Mouse (Mus musculus): Measurements from ENCODE around the gene Actn4. TPM values are rescaled to one million over a fixed set of nuclear protein-coding genes. Genes with fewer than 3 reads are reported as not detected.
"Not testable (repeated sequence)": the region's sequence is repeated elsewhere in the genome, so short reads cannot be mapped to it uniquely, and the experiment has no call there.

Actn4 gene
- polyA plus RNA-seq, 1 experiment from 2014 or later, result 101 TPM

GRCm38 (mm10) chr7:28972542-28972985 lies 10.4 kb upstream of the Actn4 start:
- WGBS, result 71% methylated on average over 8 of the region's 8 CpGs
- H3K4me1 ChIP-seq (ENCODE audit: control insufficient read depth, insufficient read depth, low read length), result no peaks in the 10 kb centered on the region
- ATAC-seq (peak; percentile 46; the same call in 1 of the 2 replicates), DNase-seq (ENCODE audit: low spot score) (peak; percentile 76)
- H3K27me3 ChIP-seq (replicated peaks; ENCODE audit: control insufficient read depth, insufficient read depth, low read length), result no peaks in the 10 kb centered on the region
- H3K4me3 ChIP-seq (ENCODE audit: low read depth, low read length), result no peak overlapping the region
- H3K27ac ChIP-seq (ENCODE audit: low read depth, low read length), result no peak overlapping the region
- no peak overlapping the region for H3K9ac ChIP-seq (ENCODE audit: low read length)
- no peak overlapping the region for H3K4me2 ChIP-seq (ENCODE audit: low read length)
- peaks cover 63% of the 10 kb centered on the region for H3K36me3 ChIP-seq (ENCODE audit: control insufficient read depth, insufficient read depth, low read length)
- H3K9me3 ChIP-seq (replicated peaks; ENCODE audit: control insufficient read depth, low read length), result no peaks in the 10 kb centered on the region

GRCm38 (mm10) chr7:28971770-28972269 lies 9.7 kb upstream of the Actn4 start:
- DNase-seq (ENCODE audit: low spot score) (peak; percentile 20), ATAC-seq (no peak)
- Histone ChIP-seq H3K9me3 (replicated peaks; ENCODE audit: control insufficient read depth, low read length) (no peaks in the 10 kb centered on the region), H3K4me1 (ENCODE audit: control insufficient read depth, insufficient read depth, low read length) (no peaks in the 10 kb centered on the region), H3K4me3 (ENCODE audit: low read depth, low read length) (no peak overlapping the region), H3K9ac (ENCODE audit: low read length) (no peak overlapping the region), H3K4me2 (ENCODE audit: low read length) (no peak overlapping the region), H3K27me3 (replicated peaks; ENCODE audit: control insufficient read depth, insufficient read depth, low read length) (no peaks in the 10 kb centered on the region), H3K27ac (ENCODE audit: low read depth, low read length) (no peak overlapping the region), H3K36me3 (ENCODE audit: control insufficient read depth, insufficient read depth, low read length) (peaks cover 56% of the 10 kb centered on the region)
- WGBS, result 77% methylated on average over 6 of the region's 6 CpGs

GRCm38 (mm10) chr7:28971029-28971428 lies 8.9 kb upstream of the Actn4 start:
- no peaks in the 10 kb centered on the region for H3K9me3 ChIP-seq (replicated peaks; ENCODE audit: control insufficient read depth, low read length)
- no peak overlapping the region for H3K27ac ChIP-seq (ENCODE audit: low read depth, low read length)
- H3K9ac ChIP-seq (ENCODE audit: low read length), result no peak overlapping the region
- H3K4me3 ChIP-seq (ENCODE audit: low read depth, low read length), result no peak overlapping the region
- no peak overlapping the region for H3K4me2 ChIP-seq (ENCODE audit: low read length)
- H3K4me1 ChIP-seq (ENCODE audit: control insufficient read depth, insufficient read depth, low read length), result no peaks in the 10 kb centered on the region
- H3K36me3 ChIP-seq (ENCODE audit: control insufficient read depth, insufficient read depth, low read length), result peaks cover 48% of the 10 kb centered on the region
- no peaks in the 10 kb centered on the region for H3K27me3 ChIP-seq (replicated peaks; ENCODE audit: control insufficient read depth, insufficient read depth, low read length)
- 92% methylated on average over 7 of the region's 7 CpGs for WGBS
- DNase-seq (ENCODE audit: low spot score) (no peak), ATAC-seq (no peak)

- no peak overlapping the region for H3K9ac ChIP-seq (ENCODE audit: low read length)
- WGBS, result 89% methylated on average over 12 of the region's 12 CpGs
- DNase-seq (ENCODE audit: low spot score), result no peak
- no peak overlapping the region for H3K4me2 ChIP-seq (ENCODE audit: low read length)
- H3K4me1 ChIP-seq (ENCODE audit: control insufficient read depth, insufficient read depth, low read length), result no peaks in the 10 kb centered on the region
- H3K36me3 ChIP-seq (ENCODE audit: control insufficient read depth, insufficient read depth, low read length), result peaks cover 40% of the 10 kb centered on the region
- no peak for ATAC-seq
- H3K27me3 ChIP-seq (replicated peaks; ENCODE audit: control insufficient read depth, insufficient read depth, low read length), result no peaks in the 10 kb centered on the region
- no peak overlapping the region for H3K4me3 ChIP-seq (ENCODE audit: low read depth, low read length)
- no peak overlapping the region for H3K27ac ChIP-seq (ENCODE audit: low read depth, low read length)
- no peaks in the 10 kb centered on the region for H3K9me3 ChIP-seq (replicated peaks; ENCODE audit: control insufficient read depth, low read length)
Observed at GRCm38 (mm10) chr7:28969672-28970394, 7.7 kb upstream of the Actn4 start.

GRCm38 (mm10) chr7:28969271-28969670 lies 7.1 kb upstream of the Actn4 start:
- Histone ChIP-seq H3K9ac (ENCODE audit: low read length) (no peak overlapping the region), H3K9me3 (replicated peaks; ENCODE audit: control insufficient read depth, low read length) (no peaks in the 10 kb centered on the region), H3K4me2 (ENCODE audit: low read length) (no peak overlapping the region), H3K27me3 (replicated peaks; ENCODE audit: control insufficient read depth, insufficient read depth, low read length) (no peaks in the 10 kb centered on the region), H3K4me1 (ENCODE audit: control insufficient read depth, insufficient read depth, low read length) (no peaks in the 10 kb centered on the region), H3K27ac (ENCODE audit: low read depth, low read length) (no peak overlapping the region), H3K4me3 (ENCODE audit: low read depth, low read length) (no peak overlapping the region), H3K36me3 (ENCODE audit: control insufficient read depth, insufficient read depth, low read length) (peaks cover 34% of the 10 kb centered on the region)
- DNase-seq (ENCODE audit: low spot score) (no peak), ATAC-seq (no peak)
- WGBS, result 95% methylated on average over 1 of the region's 1 CpGs

GRCm38 (mm10) chr7:28968120-28968519 lies 6.0 kb upstream of the Actn4 start:
- WGBS, result 95% methylated on average over 8 of the region's 8 CpGs
- not testable (repeated sequence) for ATAC-seq; H3K9me3 ChIP-seq (replicated peaks; ENCODE audit: control insufficient read depth, low read length)

GRCm38 (mm10) chr7:28966751-28967505 lies 4.8 kb upstream of the Actn4 start:
- 69% methylated on average over 4 of the region's 4 CpGs for WGBS
- Histone ChIP-seq H3K27ac (ENCODE audit: low read depth, low read length) (no peak overlapping the region), H3K4me3 (ENCODE audit: low read depth, low read length) (no peak overlapping the region), H3K9ac (ENCODE audit: low read length) (no peak overlapping the region), H3K36me3 (ENCODE audit: control insufficient read depth, insufficient read depth, low read length) (peaks cover 16% of the 10 kb centered on the region), H3K4me1 (ENCODE audit: control insufficient read depth, insufficient read depth, low read length) (no peaks in the 10 kb centered on the region), H3K4me2 (ENCODE audit: low read length) (no peak overlapping the region), H3K9me3 (replicated peaks; ENCODE audit: control insufficient read depth, low read length) (no peaks in the 10 kb centered on the region), H3K27me3 (replicated peaks; ENCODE audit: control insufficient read depth, insufficient read depth, low read length) (no peaks in the 10 kb centered on the region)
- DNase-seq (ENCODE audit: low spot score), result no peak
- ATAC-seq, result no peak

More at GRCm38 (mm10) chr7:28968120-28968519, 6.0 kb upstream of the Actn4 start:
- H3K4me2 ChIP-seq (ENCODE audit: low read length); H3K4me1 ChIP-seq (ENCODE audit: control insufficient read depth, insufficient read depth, low read length); H3K27ac ChIP-seq (ENCODE audit: low read depth, low read length); H3K9ac ChIP-seq (ENCODE audit: low read length); DNase-seq (ENCODE audit: low spot score); H3K27me3 ChIP-seq (replicated peaks; ENCODE audit: control insufficient read depth, insufficient read depth, low read length); H3K4me3 ChIP-seq (ENCODE audit: low read depth, low read length): not testable (repeated sequence)
- peaks cover 22% of the 10 kb centered on the region for H3K36me3 ChIP-seq (ENCODE audit: control insufficient read depth, insufficient read depth, low read length)

- no peak overlapping the region for H3K4me3 ChIP-seq (ENCODE audit: low read depth, low read length)
- H3K27me3 ChIP-seq (replicated peaks; ENCODE audit: control insufficient read depth, insufficient read depth, low read length), result no peaks in the 10 kb centered on the region
- ATAC-seq (no peak), DNase-seq (ENCODE audit: low spot score) (no peak)
- H3K36me3 ChIP-seq (ENCODE audit: control insufficient read depth, insufficient read depth, low read length), result peaks cover 8% of the 10 kb centered on the region
- WGBS, result 75% methylated on average over 4 of the region's 5 CpGs
- no peak overlapping the region for H3K4me2 ChIP-seq (ENCODE audit: low read length)
- H3K4me1 ChIP-seq (ENCODE audit: control insufficient read depth, insufficient read depth, low read length), result peaks cover 2% of the 10 kb centered on the region; the same call in 1 of the 2 replicates
- H3K9me3 ChIP-seq (replicated peaks; ENCODE audit: control insufficient read depth, low read length), result no peaks in the 10 kb centered on the region
- H3K9ac ChIP-seq (ENCODE audit: low read length), result no peak overlapping the region
- no peak overlapping the region for H3K27ac ChIP-seq (ENCODE audit: low read depth, low read length)
Observed at GRCm38 (mm10) chr7:28966181-28966580, 4.0 kb upstream of the Actn4 start.
